Mouse (Mus musculus): Measurements from ENCODE around the gene Gucy1b1. TPM values are rescaled to one million over a fixed set of nuclear protein-coding genes. Genes with fewer than 3 reads are reported as not detected.

Gene Gucy1b1
- polyA plus RNA-seq (2016; fragmentation: Nextera tagmentation; extraction: Ambion mirVana): 8.0 and 9.7 TPM in 2 replicates

DNA sequence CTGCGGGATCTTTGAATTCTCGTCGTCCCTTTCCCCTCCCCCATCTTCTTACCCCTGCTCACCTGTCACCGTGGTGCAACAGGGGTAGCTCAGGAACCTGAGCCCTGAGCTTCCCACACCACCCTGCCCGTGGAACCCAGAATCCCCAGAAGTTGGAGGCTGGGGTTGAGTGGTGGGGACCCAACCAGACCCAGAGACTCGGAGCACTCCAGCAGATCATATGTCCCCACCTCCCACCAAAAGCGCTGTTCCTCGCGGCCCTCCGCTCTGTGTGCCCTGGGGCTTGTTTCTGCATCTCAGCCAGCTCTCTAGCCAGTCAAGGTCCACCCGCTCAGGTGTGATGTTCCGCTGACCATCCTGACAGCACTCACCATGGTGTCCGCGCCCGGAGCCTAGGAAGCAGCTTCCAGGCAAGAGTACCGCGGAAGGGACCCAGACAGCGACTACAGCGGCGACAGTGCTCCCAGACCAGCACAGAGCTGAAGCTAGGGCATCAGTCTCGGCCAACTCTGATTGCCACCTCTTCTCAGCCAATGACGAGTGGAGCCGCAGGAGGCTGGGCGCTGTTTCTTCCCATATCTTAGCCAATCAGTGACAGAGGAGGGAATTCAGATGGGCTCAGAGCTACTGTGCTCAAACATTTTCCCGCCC is at the start of gene Gucy1b1:
Gene Gucy1b1, minus strand, starts transcription at position 489 of the 651 bp plus-strand sequence.
- WGBS: 2% methylated on average over 25 of the region's 25 CpGs
- no peak within 1 kb of the TSS for H3K27ac ChIP-seq
- H3K9ac ChIP-seq: peak within 1 kb of the TSS; percentile 52
- no peaks in the 10 kb centered on the region for H3K9me3 ChIP-seq
- no peaks in the 10 kb centered on the region for H3K4me1 ChIP-seq
- H3K27me3 ChIP-seq: peaks cover 4% of the 10 kb centered on the region; the same call in 1 of the 2 replicates
- peak within 1 kb of the TSS; percentile 96 for H3K4me2 ChIP-seq (replicated peaks)
- peak within 1 kb of the TSS; percentile 49 for H3K4me3 ChIP-seq
- ATAC-seq (ENCODE audit: insufficient number of reproducible peaks, insufficient read depth, low FRiP score, low TSS enrichment): peak; percentile 92
- H3K36me3 ChIP-seq: no peaks in the 10 kb centered on the region

DNA sequence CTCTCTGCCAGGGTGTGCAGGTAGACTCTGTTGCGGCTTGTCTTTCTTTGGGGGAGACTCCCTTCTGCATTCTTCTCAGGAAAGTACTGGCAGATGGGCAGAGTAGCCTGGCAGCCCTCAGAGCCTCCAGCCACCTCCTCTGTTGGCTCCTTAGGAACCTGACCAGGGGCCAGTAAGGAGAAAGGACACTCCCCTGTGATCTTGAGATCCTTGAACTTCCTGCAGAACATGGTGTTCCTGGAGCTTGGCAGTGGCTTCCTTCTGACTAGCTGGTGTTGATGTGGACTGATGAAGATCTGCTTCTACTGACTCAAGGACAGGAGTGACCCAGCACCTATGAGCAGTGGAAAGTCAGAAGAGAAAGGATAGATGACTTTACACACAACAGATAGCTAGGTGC is 44.4 kb upstream of the Gucy1b1 start:
- H3K9ac ChIP-seq: no peak overlapping the region
- no peak overlapping the region for H3K4me2 ChIP-seq (replicated peaks)
- 88% methylated on average over 1 of the region's 1 CpGs for WGBS
- ATAC-seq (ENCODE audit: insufficient number of reproducible peaks, insufficient read depth, low FRiP score, low TSS enrichment): no peak
- no peaks in the 10 kb centered on the region for H3K27me3 ChIP-seq
- no peak overlapping the region for H3K4me3 ChIP-seq
- H3K27ac ChIP-seq: no peak overlapping the region
- no peaks in the 10 kb centered on the region for H3K4me1 ChIP-seq
- no peaks in the 10 kb centered on the region for H3K9me3 ChIP-seq
- no peaks in the 10 kb centered on the region for H3K36me3 ChIP-seq

DNA sequence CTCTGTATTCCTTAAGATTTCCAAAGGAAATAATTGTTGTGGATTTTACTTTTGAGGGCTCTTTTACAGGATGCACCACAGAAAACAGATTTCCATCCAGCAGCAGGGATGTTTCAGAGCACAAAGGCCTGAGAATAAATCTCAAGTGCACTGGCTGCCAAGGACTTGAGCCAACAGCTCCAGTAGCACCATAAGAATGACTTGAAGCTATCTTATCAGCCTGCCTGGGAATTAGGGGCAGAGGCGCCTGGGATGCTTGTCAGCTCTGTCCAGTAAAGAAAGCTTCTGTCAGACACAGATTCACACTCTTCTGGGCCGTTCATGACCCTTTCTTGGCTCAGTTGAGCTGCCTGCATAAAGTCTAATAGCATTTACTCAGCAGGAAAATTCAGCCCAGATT is 38.0 kb upstream of the Gucy1b1 start:
- Histone ChIP-seq H3K36me3 (no peaks in the 10 kb centered on the region), H3K9ac (no peak overlapping the region), H3K4me2 (replicated peaks) (no peak overlapping the region), H3K4me3 (no peak overlapping the region), H3K27ac (no peak overlapping the region), H3K4me1 (no peaks in the 10 kb centered on the region), H3K27me3 (no peaks in the 10 kb centered on the region), H3K9me3 (no peaks in the 10 kb centered on the region)
- 73% methylated on average over 2 of the region's 2 CpGs for WGBS
- ATAC-seq (ENCODE audit: insufficient number of reproducible peaks, insufficient read depth, low FRiP score, low TSS enrichment): no peak

DNA sequence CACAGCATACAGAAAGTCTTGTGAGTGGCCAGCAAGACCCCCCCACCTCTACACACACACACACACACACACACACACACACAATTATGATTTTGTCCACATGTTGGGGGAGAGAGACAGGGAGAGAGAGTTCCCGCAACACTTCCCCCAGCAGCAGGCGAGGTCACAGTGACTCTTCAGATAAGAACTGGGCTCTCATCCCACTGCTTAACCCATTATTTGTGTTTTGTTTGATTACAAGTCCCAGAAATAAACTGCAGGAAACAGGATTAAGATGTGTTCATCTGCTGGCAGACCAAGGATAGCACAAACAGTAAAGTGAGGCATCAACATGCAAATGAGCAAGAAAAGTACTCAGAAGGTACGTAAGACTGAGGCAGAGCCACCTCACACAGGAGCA is 37.5 kb upstream of the Gucy1b1 start:
- Histone ChIP-seq H3K27ac (no peak overlapping the region), H3K4me2 (replicated peaks) (no peak overlapping the region)

DNA sequence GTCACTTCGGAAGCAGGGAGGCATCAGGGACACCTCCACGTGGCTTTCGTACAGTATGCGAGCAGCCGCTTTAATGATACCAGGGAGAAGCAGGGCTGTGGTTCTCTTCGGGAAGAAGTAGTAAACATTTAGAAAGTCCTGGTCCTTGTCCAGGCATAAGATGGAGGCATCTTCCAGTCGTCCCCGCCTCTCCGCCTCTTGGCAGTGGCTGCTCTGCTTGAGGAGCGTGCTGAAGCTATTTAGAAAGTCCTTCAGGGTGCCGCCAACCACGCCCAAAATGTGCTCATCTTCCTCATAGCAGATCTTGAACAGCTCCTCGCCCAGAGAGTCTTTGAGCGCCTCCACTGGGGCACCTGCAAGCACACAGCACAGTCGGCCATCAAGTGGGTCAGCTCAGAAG is 34.5 kb upstream of the Gucy1b1 start:
- no peak for ATAC-seq (ENCODE audit: insufficient number of reproducible peaks, insufficient read depth, low FRiP score, low TSS enrichment)
- no peaks in the 10 kb centered on the region for H3K36me3 ChIP-seq
- 88% methylated on average over 15 of the region's 15 CpGs for WGBS
- no peak overlapping the region for H3K27ac ChIP-seq
- no peaks in the 10 kb centered on the region for H3K4me1 ChIP-seq
- no peaks in the 10 kb centered on the region for H3K27me3 ChIP-seq
- H3K9ac ChIP-seq: no peak overlapping the region
- no peak overlapping the region for H3K4me2 ChIP-seq (replicated peaks)
- H3K4me3 ChIP-seq: no peak overlapping the region
- no peaks in the 10 kb centered on the region for H3K9me3 ChIP-seq

More for the DNA sequence above, 37.5 kb upstream of the Gucy1b1 start:
- H3K4me1 ChIP-seq: no peaks in the 10 kb centered on the region
- H3K9ac ChIP-seq: no peak overlapping the region
- no peaks in the 10 kb centered on the region for H3K9me3 ChIP-seq
- H3K27me3 ChIP-seq: no peaks in the 10 kb centered on the region
- H3K36me3 ChIP-seq: no peaks in the 10 kb centered on the region
- H3K4me3 ChIP-seq: no peak overlapping the region
- no peak for ATAC-seq (ENCODE audit: insufficient number of reproducible peaks, insufficient read depth, low FRiP score, low TSS enrichment)
- WGBS: 66% methylated on average over 3 of the region's 3 CpGs

DNA sequence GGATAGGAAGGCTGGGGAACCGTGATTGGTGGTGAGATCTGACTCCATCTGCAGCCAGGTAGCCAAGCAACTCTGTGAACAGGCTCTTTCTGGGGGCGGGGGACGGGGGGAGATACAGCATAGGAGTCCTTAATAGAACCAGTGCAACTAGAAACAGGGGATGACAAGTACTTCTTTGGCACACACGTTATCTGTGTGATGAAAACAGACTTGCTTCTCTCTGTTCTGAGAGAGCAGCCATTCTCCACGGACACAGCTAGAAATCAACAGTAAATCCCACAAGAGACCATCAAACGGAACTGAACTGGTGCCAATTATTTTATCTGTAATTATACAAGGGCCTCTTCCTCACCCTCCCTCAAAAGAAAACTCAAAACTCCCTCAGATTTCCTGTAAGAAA is 29.7 kb upstream of the Gucy1b1 start:
- Histone ChIP-seq H3K4me1 (no peaks in the 10 kb centered on the region), H3K27ac (no peak overlapping the region), H3K27me3 (no peaks in the 10 kb centered on the region), H3K4me2 (replicated peaks) (no peak overlapping the region), H3K4me3 (no peak overlapping the region), H3K9me3 (no peaks in the 10 kb centered on the region), H3K9ac (no peak overlapping the region), H3K36me3 (no peaks in the 10 kb centered on the region)
- WGBS: 74% methylated on average over 6 of the region's 6 CpGs
- no peak for ATAC-seq (ENCODE audit: insufficient number of reproducible peaks, insufficient read depth, low FRiP score, low TSS enrichment)

DNA sequence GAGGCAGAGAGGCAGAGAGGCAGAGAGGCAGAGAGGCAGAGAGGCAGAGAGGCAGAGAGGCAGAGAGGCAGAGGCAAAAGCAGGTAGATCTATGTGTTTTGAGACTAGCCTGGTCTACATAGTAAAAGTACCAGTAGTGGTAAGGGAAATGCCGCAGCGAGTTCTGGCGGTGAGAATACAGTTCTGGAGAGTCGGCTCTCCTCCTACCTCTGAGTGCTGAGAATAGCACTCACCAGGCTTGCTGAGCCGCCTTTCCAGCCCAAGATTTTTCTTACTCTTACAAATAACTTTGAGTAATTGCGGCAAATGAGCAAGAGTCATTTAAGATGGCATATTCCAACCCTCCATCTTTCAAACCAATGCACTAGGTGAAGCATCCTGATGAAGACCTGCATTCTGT is 24.6 kb upstream of the Gucy1b1 start:
- no peaks in the 10 kb centered on the region for H3K9me3 ChIP-seq
- WGBS: 80% methylated on average over 6 of the region's 6 CpGs
- no peak overlapping the region for H3K4me2 ChIP-seq (replicated peaks)
- H3K27me3 ChIP-seq: no peaks in the 10 kb centered on the region
- no peaks in the 10 kb centered on the region for H3K4me1 ChIP-seq
- H3K9ac ChIP-seq: no peak overlapping the region
- H3K4me3 ChIP-seq: no peak overlapping the region
- ATAC-seq (ENCODE audit: insufficient number of reproducible peaks, insufficient read depth, low FRiP score, low TSS enrichment): no peak
- no peak overlapping the region for H3K27ac ChIP-seq
- H3K36me3 ChIP-seq: no peaks in the 10 kb centered on the region

DNA sequence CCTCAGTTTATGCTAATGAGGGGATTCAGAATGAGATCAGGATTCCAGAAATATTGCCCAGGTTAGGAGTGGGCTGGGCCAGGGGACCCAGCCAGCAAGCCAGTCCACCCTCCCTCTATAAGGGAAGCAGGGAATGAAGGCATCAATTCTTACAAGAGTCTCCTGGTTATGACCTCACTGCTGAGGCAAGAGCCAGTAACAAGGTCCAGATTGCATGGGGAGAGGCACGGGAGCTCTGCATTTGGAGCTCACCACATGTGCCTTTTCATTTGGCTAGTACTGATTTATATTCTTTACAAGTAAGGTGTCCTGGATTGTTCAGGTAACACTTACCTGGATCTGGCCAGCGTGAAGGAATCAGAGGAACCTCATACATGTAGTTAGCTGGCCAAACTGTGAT is 22.3 kb upstream of the Gucy1b1 start:
- no peak overlapping the region for H3K27ac ChIP-seq
- WGBS: 44% methylated on average over 2 of the region's 2 CpGs
- H3K4me1 ChIP-seq: no peaks in the 10 kb centered on the region
- no peak for ATAC-seq (ENCODE audit: insufficient number of reproducible peaks, insufficient read depth, low FRiP score, low TSS enrichment)
- H3K4me3 ChIP-seq: no peak overlapping the region
- H3K27me3 ChIP-seq: no peaks in the 10 kb centered on the region
- H3K9me3 ChIP-seq: no peaks in the 10 kb centered on the region
- no peak overlapping the region for H3K9ac ChIP-seq
- H3K36me3 ChIP-seq: no peaks in the 10 kb centered on the region
- no peak overlapping the region for H3K4me2 ChIP-seq (replicated peaks)

DNA sequence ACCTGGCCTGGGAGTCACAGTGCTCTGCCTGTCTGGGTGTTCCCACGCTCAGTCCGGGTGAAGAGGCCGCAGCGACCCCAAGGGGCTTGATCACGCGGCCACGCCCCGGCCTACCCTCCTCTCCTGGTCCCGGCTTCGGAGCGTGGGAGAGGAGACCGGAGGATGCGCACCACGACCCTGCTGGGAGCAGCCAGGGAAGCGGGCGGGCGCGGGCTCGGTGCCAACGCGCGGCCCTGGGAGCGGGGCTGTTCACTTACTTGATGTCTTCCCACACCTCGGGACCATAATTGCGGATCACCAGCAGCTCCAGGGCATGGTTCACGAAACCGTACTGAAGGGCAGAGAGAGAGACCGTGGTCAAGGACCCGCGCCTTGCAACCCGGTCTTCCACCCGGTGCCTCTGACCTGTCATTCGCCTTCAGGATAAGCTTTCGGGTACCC is 728 bp downstream of the Gucy1b1 start:
- H3K9me3 ChIP-seq: no peaks in the 10 kb centered on the region
- H3K36me3 ChIP-seq: no peaks in the 10 kb centered on the region
- ATAC-seq (ENCODE audit: insufficient number of reproducible peaks, insufficient read depth, low FRiP score, low TSS enrichment): peak; percentile 70
- peak overlapping the region; percentile 49 for H3K4me3 ChIP-seq
- H3K27ac ChIP-seq: no peak overlapping the region
- H3K9ac ChIP-seq: peak overlapping the region; percentile 52
- no peaks in the 10 kb centered on the region for H3K4me1 ChIP-seq
- WGBS: under 1% methylated on average over 32 of the region's 34 CpGs
- peak overlapping the region; percentile 96 for H3K4me2 ChIP-seq (replicated peaks)
- peaks cover 4% of the 10 kb centered on the region; the same call in 1 of the 2 replicates for H3K27me3 ChIP-seq

DNA sequence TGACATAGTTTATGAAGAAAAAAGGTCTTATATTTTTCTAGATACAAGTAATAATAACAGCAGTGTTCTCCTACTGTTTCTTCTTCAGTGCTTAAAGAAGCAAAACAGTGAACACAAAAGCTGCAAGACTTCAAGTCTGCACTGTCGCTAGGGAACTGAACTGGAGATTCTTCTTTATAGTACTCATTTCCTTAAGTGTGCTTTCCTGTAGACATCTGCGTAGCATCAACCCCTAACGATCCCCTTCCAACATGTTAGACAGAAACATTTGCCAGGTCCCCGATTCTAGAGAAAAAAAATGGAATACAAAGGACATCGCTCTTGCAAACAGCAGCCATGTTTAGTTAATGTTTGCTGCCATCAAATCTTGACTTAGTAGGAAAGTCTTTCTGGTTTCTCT is 6.7 kb downstream of the Gucy1b1 start:
- Histone ChIP-seq H3K36me3 (no peaks in the 10 kb centered on the region), H3K9ac (no peak overlapping the region), H3K27me3 (no peaks in the 10 kb centered on the region), H3K4me2 (replicated peaks) (no peak overlapping the region), H3K4me1 (0 out of 2 replicates have a peak, but pooled peaks cover 5% of the 10 kb centered on the region), H3K9me3 (no peaks in the 10 kb centered on the region), H3K4me3 (no peak overlapping the region), H3K27ac (no peak overlapping the region)
- 75% methylated on average over 5 of the region's 5 CpGs for WGBS
- no peak for ATAC-seq (ENCODE audit: insufficient number of reproducible peaks, insufficient read depth, low FRiP score, low TSS enrichment)

DNA sequence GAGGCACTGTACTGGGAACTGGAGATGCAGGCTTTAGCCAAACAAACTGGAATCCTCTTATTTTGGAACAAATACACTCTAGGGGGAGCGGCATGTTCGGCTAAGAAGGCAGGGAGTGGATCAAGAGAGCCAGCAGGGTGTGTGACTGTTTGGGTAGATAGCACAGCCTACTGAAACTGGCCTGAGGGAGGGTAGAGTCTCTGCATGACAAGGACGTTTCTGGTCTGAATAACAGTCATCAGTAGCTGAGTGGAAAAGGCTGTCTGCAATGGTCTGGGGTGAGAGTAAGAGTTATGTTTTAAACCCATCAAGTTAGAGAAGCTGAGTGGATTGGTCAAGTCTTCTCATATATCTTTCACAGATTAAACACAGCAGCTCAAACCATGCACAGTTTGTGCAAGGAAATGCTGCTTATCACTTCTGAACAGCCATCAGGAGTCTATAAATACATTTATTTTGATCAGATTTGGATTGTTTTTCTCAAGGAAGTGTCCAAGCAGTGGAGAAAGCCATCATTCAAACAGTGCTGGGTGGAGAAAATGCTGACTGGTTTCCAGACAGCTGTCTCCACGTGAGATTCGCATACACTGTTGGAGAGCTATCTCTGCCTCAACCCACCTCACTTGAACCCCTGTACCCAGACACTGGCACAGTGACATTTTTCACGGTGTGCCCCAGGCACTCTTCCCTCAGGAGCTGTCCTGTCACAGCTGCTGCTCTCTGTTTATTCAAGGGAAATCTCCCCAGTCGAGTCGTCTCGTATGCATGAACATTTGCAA is 12.9 kb downstream of the Gucy1b1 start:
- H3K9me3 ChIP-seq: no peaks in the 10 kb centered on the region
- no peak overlapping the region for H3K27ac ChIP-seq
- ATAC-seq (ENCODE audit: insufficient number of reproducible peaks, insufficient read depth, low FRiP score, low TSS enrichment): no peak
- H3K4me1 ChIP-seq: 0 out of 2 replicates have a peak, but pooled peaks cover 9% of the 10 kb centered on the region
- no peak overlapping the region for H3K4me2 ChIP-seq (replicated peaks)
- WGBS: 42% methylated on average over 9 of the region's 9 CpGs
- H3K4me3 ChIP-seq: no peak overlapping the region
- H3K27me3 ChIP-seq: no peaks in the 10 kb centered on the region
- no peaks in the 10 kb centered on the region for H3K36me3 ChIP-seq
- H3K9ac ChIP-seq: no peak overlapping the region

DNA sequence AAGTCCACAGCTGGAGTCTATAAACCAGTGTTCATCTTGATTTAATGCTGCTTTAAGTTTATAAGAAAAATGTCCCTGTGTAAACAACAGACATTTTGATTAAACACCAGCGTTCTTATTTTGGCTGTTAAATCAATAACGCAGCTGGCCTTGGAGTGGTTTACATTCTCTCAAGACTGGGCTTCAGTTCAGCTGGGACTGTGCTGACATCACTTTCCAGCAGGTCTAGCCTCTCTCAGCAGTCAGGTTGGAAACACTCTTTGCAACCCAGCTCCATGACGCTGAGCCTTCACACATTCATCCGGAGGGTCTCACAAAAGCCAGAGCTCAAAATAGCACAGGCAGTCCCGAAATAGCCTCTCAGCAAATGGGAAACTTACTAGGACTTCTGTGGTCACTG is 17.3 kb downstream of the Gucy1b1 start:
- no peaks in the 10 kb centered on the region for H3K27me3 ChIP-seq
- no peaks in the 10 kb centered on the region for H3K36me3 ChIP-seq
- H3K4me1 ChIP-seq: peaks cover 13% of the 10 kb centered on the region; the same call in 1 of the 2 replicates
- no peaks in the 10 kb centered on the region for H3K9me3 ChIP-seq
- no peak overlapping the region for H3K4me3 ChIP-seq
- 50% methylated on average over 5 of the region's 5 CpGs for WGBS
- no peak overlapping the region for H3K9ac ChIP-seq
- no peak overlapping the region for H3K4me2 ChIP-seq (replicated peaks)
- H3K27ac ChIP-seq: no peak overlapping the region
- ATAC-seq (ENCODE audit: insufficient number of reproducible peaks, insufficient read depth, low FRiP score, low TSS enrichment): no peak
